Mouse (Mus musculus) 3T3-L1 (cell line): Measurements from ENCODE around the gene a.
"Not testable (repeated sequence)": the region's sequence is repeated elsewhere in the genome, so short reads cannot be mapped to it uniquely, and the experiment has no call there.

Experiments
- DNase-seq: peaks from one replicate; pipeline ENCODE4 v3.0.0-alpha.2; 2015; ENCODE audit warnings: low read depth, low spot score

Gene a

DNA sequence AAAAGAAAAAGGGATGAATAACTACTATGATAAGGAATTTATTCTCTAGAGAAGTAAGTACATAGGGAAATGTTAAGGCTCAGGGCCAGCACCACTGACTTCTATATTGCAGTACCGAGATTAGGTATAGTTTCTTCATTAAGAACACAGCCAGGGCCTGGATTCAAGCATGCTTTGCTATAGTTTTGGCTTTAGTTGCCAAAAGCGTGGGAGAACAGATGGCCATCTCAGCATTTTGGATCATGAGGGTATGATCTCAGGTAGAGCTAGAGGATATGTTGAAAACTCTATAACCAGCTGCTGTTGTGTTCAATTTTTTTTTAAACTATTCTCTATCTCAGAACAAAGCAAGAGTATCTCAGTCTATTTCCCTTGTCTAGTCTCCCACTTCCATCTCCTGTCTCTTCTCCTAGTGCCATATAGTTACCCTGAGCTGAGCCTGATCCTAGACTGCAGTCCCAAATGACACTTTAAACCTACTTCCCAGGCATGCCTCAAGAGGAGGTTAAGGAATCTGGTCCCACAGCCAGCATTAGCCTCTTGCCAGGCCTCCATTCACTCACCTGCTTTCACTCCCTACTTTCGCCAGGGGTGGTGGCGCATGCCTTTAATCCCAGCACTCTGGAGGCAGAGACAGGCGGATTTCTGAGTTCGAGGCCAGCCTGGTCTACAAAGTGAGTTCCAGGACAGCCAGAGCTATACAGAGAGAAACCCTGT lies 43.1 kb downstream of the a start:
- no peak for DNase-seq

- DNase-seq, result no peak
Observed at GRCm38 (mm10) chr2:154836537-154836936, 45.3 kb downstream of the a start.

DNA sequence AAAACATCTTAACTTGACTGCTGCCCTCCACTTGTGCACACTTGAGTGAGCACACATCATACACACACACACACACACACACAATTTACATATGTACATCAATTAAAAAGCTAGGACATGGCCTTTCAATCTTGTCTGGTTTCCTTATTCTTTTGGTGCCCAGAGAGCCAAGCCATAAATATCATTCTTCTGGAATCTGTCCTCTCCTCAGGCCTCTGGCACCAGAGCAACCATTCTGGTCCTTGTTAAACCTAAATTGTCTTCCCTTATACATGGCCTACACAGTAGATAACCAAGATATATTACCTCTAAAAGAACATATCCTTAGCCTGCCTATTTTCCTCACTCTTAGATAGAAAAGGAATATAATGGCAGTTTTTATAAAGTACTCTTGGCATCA lies 56.9 kb downstream of the a start:
- DNase-seq, result no peak

DNA sequence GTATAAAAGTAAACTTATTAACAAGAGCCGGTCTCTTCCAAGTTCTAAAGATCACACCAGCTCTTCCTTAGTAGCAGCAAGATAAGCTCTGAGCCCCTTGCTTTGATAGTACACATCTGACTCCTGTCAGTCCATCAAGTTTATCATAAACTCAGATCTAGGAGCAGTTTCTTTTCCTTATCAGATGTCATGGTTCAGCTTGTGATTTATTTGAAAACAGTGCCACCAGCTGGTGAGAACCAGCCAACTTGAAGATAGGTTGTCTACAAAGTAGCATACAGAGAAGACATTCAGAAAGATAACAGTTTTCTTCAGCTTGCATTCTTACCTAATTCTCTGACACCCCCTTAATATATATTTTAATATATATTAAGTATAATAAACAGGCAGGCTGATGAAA lies 64.2 kb downstream of the a start:
- DNase-seq, result peak; percentile 82

GRCm38 (mm10) chr2:154863672-154864071 lies 72.5 kb downstream of the a start:
- DNase-seq, result no peak

- no peak for DNase-seq
Observed at GRCm38 (mm10) chr2:154865696-154866095, 74.5 kb downstream of the a start.

DNA sequence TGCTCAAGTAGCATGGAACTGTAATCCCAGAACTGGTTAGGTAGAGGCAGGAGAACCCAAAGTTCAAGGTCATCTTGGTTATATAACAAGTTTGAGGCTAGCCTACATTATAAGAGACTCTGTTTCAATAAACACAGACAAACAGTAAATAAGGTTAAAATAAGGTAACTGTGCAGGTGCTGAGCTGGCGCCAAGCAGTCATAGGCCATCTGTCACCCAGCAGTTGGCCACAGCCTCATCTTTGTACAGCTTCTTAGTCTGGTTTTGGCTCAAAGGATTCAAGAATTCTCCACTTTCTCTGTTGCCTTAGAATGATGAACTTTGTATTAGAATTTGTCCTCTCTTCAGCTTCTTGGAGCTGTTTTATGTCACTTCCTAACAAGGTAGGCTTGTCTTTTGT lies 76.9 kb downstream of the a start:
- no peak for DNase-seq

GRCm38 (mm10) chr2:154869954-154870641 lies 78.9 kb downstream of the a start:
- no peak for DNase-seq

DNA sequence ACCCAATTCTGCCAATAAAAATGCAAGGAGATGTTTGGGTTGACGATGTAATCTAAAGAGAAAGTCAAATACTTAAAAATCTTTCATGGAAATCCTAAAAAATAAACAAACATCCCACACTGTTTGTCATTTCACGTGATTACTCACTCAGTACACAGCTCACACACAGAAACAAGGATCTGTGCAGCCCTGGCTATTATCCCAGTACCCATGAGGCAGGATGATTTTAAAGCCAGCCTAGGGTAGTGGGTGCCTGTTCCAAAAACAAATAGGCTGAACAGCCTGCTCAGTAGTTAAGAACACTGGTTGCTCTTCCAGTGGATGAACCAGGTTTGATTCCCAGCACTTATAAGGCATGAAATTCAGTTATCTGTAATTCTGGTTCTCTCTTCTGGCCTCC lies 85.4 kb downstream of the a start:
- DNase-seq, result no peak

- DNase-seq, result peak; percentile 53
Observed at GRCm38 (mm10) chr2:154891585-154891984, 100.4 kb downstream of the a start.

DNA sequence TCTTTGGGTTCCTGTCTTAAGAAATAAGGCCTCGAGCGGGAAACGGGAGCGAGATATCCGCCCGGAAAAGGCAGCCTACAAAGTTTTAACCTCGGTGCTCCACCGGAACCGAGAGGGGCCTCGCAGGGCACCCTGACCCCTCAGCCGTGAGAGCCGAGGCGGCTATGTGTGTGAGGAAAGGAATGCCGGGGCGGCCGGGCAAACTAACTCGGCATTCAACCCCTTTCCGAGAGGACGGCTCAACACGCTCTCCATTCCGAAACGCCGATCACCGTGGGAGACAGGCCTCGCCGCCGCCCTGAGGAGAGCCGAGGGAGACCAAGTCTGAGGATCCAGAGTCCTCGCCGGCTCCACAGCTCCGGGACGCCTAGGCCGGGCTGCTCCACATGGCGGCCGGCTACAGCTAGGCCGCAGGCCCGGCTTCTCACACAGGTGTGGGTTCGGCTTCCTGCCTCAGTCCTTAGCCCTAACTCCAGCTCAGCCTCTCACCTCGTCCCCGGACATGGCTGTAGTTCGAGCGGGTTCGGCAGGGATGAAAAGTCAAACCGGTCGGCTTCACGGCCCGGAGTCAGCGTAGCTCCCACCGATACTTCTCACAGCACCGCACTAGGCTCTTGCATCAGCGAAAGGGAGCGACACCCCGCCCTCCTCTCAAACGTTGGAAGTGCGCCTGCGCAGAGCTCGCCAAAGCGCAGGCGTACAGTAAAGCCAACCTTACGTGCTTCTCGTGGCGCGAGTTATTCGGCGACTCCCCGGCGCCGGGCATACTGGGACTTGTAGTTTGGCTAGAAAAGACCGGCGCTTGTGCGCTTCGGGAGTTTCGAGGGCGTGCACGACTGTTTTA lies 101.2 kb downstream of the a start, which contains the start of gene Eif2s2:
Gene Eif2s2, minus strand, starts transcription at position 735 of the 844 bp plus-strand sequence.
- DNase-seq, result peak; percentile 99

DNA sequence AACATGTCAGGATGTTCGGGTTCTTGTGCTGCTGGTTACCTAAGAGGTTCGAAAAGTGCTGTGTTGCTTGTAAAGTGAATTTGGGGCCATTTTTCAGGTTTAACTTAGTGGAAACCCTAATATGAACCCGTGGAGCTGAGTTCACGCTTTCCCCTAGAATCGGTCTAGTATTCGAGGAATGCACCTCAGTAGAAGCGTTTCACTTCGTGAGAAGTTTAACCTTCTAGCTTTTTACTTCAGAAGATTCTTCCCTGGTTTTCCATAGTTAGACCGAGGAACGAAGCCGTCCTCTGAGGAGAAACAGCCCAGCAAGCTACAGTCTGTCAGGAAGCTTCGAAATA lies 101.8 kb downstream of the a start:
- no peak for DNase-seq

- no peak for DNase-seq
Observed at GRCm38 (mm10) chr2:154893548-154893947, 102.3 kb downstream of the a start.

DNA sequence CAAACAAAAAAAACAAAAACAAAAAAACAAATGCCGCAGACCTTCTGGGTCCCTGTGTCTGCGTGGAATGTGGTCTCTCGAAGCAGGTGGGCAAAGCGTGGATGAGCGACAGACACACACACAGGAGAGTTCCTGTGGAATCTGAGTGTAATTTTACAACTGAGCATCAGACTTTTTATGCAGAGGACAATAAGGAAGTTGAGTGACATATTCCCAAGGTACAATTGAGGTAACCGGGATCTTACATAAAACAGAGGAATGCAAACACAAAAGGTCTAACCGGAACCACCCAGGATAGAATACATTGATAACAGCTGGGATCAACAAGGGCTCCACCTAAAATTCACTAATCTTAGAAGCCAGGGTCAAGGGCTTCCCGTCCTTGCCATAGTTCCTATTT lies 107.8 kb downstream of the a start:
- DNase-seq, result not testable (repeated sequence)

GRCm38 (mm10) chr2:154899412-154899811 lies 108.2 kb downstream of the a start:
- not testable (repeated sequence) for DNase-seq

DNA sequence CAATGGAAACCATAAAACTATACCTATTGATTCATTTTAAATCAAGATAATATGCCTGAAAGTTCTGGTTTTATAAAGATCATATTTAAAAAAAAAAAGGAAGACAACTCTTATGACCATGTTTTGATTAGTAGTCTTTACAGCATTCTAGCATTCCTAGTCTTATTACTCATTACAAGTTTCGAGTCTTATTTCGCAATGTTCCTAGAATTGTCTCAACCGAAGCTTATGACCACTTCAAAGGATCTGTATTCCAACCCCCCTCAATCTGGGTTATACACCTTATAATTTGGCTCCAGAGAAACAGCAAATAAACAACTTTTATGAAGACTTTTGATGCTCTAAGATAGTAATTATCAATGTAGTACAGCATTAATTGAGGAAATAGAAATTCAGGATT lies 110.9 kb downstream of the a start:
- peak; percentile 67 for DNase-seq

DNA sequence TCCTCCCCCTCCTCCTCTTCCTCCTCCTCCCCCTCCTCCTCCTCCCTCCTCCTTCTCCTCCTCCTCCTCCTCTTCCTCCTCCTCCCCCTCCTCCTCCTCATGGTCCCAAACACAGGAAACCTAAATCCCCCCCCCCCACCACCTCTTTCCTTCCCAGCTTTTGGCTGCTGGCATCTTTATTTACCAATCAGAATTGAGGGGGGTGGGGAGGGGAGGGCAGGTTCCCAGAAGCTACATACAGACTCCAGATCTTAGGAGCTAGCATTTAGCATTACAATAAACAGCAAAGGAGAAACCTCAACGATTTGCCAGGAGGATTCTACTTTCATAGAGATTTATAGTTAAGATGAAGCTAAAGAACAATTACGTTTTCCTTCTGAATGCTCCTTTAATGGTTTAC lies 114.6 kb downstream of the a start:
- no peak for DNase-seq

- DNase-seq, result not testable (repeated sequence)
Observed at GRCm38 (mm10) chr2:154908223-154908622, 117.0 kb downstream of the a start.

DNA sequence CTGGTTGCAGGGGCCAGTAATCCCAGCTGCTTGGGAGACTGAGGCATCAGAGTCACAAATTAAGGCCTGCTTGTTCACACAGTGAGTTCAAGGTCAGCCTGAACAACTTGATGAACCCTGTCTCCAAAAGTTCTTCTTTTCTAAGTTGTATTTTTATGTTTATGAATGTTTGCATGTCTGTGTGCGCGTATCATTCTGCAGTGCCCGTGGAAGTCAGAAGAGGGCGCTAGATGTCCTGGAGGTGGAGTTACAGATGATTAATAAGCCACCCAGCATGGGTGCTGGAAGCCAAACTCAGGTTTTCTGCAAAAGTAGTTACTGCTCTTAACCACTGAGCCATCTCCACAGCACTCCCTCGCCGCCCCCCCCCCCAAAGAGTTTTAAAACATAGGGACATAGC lies 118.6 kb downstream of the a start:
- no peak for DNase-seq

GRCm38 (mm10) chr2:154915922-154916541 lies 124.8 kb downstream of the a start:
- no peak for DNase-seq

GRCm38 (mm10) chr2:154916547-154916946 lies 125.3 kb downstream of the a start:
- DNase-seq, result peak; percentile 52
